Mouse (Mus musculus) lung, postnatal 0 days (tissue): ENCODE measurements at regions not wholly inside any gene's neighbourhood (a gene's known extent, or its start where the extent isn't known, plus 50 kb on each side); places are given as distances from the start of the nearest gene placed in this dataset.

ENCODE experiments used
- CTCF ChIP-seq: IDR thresholded peaks from 2 replicates; pipeline ENCODE4 v1.5.1; 2016; ENCODE audit warnings: antibody characterized with exemption, mild to moderate bottlenecking
- EP300 ChIP-seq: IDR thresholded peaks from 2 replicates; pipeline ENCODE4 v1.6.1; 2016; ENCODE audit warnings: antibody characterized with exemption, mild to moderate bottlenecking, control low read depth

- no peak for TF ChIP-seq CTCF
- TF ChIP-seq EP300 = no peak
Measured at GRCm38 (mm10) chr9:23045486-23045885, 177.4 kb upstream of the Bmper start.
